Mouse (Mus musculus) heart, adult 2 months (tissue): ENCODE measurements around the gene Grk2.

Source experiments
- CTCF ChIP-seq: fragments of 200-600 bp; IDR thresholded peaks from 2 replicates; pipeline ENCODE4 v1.8.1; 2022; ENCODE audit warnings: antibody characterized with exemption, mild to moderate bottlenecking, moderate library complexity
- EP300 ChIP-seq: fragments of 200-500 bp; IDR thresholded peaks from 2 replicates; pipeline ENCODE4 v1.6.1; 2011; ENCODE audit warnings: low read depth, low read length, control low read depth; ENCODE audit not compliant: insufficient read depth
- POLR2A ChIP-seq: fragments of 200-500 bp; IDR thresholded peaks from 2 replicates; pipeline ENCODE4 v1.6.1; 2011; ENCODE audit warnings: mild to moderate bottlenecking, low read depth, low read length, control low read depth; ENCODE audit not compliant: insufficient read depth

- TF ChIP-seq POLR2A = no peak
- no peak for TF ChIP-seq CTCF
- TF ChIP-seq EP300 = no peak
These were observed 65.8 kb downstream of the Grk2 start for GRCm38 (mm10) chr19:4240247-4240668.
